Mouse (Mus musculus) embryo, embryonic 10.5 days (tissue): ENCODE results near the gene Rpl36-ps4.

ENCODE experiments used
- DNase-seq: peaks from one replicate; pipeline ENCODE4 v3.0.0-alpha.2; 2015; ENCODE audit warnings: low spot score

The Rpl36-ps4 gene

DNA sequence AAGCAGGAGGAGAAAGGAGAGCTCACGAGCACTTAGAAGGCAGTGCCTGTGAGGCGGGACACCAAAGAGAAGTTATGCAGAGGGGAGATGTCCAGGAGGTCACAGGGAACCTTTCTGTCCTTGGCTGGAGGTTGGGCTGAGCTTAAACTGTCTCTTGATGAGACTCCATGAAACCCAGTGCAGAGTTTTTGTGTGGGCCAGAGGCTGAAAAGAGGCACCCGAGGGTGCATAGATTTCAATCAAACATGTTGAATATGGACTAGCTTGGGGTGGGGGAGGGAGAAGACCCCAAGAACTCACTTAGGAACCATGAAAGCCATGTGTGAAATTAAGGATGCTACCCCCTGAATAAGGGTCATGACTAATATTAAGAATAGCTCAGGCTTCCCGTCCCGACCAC lies at the start of gene Rpl36-ps4:
Gene Rpl36-ps4, plus strand, starts transcription at position 301 of the 400 bp plus-strand sequence.
- DNase-seq: no peak

GRCm38 (mm10) chr17:87871461-87872126 lies 49.2 kb upstream of the Rpl36-ps4 start:
- no peak for DNase-seq

- no peak for DNase-seq
These were observed 48.5 kb upstream of the Rpl36-ps4 start for GRCm38 (mm10) chr17:87872286-87872685.

- no peak for DNase-seq
These were observed 47.3 kb upstream of the Rpl36-ps4 start for GRCm38 (mm10) chr17:87873456-87873855.

GRCm38 (mm10) chr17:87873943-87874342 lies 46.8 kb upstream of the Rpl36-ps4 start:
- DNase-seq: no peak

DNA sequence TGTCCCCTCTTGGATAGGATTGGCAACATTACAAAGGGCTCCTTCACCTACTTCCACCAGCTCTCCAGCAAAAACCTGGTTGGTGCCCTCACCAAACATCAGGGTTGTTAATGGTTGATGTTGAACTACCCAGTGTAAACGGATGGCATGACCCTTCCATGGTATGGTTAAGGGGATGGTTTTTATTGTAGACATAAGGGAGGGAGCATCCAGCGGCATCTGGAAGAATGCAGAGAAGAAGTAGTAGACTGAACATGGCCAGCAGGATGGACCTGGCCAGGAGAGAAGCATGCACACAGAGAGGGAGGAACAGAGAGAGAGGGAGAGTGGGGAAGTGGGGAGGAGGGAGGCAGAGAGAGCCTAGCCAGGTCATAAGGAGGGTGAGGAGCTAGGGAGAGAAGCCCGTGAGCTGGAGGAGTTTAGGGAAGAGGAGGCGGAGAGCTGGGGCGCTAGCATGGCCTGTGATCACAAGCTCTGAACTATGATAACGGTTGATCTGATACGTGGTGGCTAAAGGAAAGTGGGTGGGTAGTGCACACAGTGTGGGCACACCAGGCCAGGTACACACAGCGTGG lies 45.3 kb upstream of the Rpl36-ps4 start:
- no peak for DNase-seq

DNA sequence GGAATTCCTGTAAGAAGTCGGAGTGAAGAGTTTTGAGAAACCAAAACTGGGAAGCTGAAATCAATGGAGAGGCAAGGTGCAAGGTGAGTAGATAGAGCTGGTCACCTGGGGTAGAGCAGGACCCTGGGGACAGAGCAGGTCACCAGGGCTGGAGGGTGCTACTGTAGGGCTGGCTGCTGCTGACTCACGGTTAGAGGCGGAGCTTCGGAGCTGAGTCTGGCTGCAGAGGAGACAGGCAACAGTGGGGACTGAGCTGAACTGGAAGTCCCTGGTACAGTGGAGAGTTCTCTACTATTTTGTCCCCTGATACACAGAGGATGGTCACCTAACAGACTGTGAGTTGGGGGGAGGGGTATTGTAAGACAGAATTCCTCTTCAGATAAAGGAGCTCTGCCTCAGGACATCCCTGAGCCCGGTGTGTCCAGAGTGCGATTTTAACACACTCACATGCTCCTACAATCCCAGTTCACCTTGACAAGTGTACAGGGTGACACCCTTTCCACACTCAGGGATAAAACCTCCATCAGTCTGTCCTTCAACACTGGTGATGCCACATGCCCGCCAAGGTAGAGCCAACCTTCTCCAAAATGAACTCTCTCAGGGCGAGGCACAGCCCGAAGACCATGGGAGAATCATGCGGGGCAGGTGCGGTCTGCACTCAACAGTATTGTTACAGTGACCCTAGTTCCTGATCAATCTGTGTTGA lies 44.3 kb upstream of the Rpl36-ps4 start:
- no peak for DNase-seq

GRCm38 (mm10) chr17:87877207-87878073 lies 43.3 kb upstream of the Rpl36-ps4 start:
- DNase-seq: peak; percentile 81

- peak; percentile 55 for DNase-seq
These were observed 42.0 kb upstream of the Rpl36-ps4 start for GRCm38 (mm10) chr17:87878556-87879483.

- no peak for DNase-seq
These were observed 41.1 kb upstream of the Rpl36-ps4 start for GRCm38 (mm10) chr17:87879484-87880225.

- peak; percentile 66 for DNase-seq
These were observed 38.2 kb upstream of the Rpl36-ps4 start for GRCm38 (mm10) chr17:87882594-87882993.

DNA sequence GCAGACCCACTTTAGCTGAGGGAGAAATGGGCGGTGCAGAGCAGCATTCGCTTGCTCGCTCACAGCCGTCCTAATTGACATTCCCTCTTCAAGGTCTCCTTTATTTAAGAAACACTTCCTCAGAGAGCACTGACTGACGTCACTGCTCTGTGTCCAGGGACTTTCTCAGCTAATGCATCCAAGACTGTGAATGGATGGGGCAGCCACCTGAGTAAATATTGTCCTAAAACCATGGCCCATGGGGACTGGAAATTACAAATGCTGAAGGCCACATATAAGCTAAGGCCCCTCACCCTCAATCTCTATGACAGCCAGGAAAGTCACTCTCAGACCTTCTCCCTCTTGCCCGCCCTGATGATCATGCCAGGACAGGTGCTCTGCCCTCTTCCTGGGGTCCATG lies 23.6 kb upstream of the Rpl36-ps4 start:
- no peak for DNase-seq

DNA sequence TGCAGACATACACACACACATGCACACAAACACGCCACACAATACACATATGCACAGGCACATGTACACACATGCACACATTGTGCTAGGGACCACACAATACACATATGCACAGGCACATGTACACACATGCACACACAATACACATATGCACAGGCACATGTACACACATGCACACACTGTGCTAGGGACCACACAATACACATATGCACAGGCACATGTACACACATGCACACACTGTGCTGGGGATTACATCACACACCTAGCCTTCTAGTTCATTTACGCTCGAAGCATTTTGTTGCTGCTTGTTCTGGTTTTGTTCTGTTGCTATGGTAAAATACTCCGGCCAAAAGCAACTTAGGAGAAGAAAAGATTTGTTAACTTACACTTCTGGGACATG lies 20.1 kb upstream of the Rpl36-ps4 start:
- no peak for DNase-seq

GRCm38 (mm10) chr17:87901163-87901562 lies 19.6 kb upstream of the Rpl36-ps4 start:
- DNase-seq: no peak

- DNase-seq: peak; percentile 23
These were observed 17.6 kb upstream of the Rpl36-ps4 start for GRCm38 (mm10) chr17:87903213-87903612.

DNA sequence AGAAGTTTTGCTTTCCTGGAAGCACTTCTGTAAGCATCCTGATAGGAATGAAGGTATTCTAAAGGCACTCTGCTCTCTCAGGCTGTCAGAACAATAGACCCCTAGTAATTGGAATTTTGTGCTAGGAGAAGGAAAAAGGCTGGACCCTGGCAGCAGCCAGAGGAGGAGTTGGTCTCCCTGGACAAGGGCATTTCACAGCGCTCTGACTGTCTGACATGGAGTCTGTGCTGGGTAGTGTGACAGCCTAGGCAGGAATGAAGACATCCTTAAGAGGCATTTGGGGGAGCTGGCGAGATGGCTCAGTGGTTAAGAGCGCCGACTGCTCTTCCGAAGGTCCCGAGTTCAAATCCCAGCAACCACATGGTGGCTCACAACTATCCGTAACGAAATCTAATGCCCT lies 17.1 kb upstream of the Rpl36-ps4 start:
- DNase-seq: no peak

DNA sequence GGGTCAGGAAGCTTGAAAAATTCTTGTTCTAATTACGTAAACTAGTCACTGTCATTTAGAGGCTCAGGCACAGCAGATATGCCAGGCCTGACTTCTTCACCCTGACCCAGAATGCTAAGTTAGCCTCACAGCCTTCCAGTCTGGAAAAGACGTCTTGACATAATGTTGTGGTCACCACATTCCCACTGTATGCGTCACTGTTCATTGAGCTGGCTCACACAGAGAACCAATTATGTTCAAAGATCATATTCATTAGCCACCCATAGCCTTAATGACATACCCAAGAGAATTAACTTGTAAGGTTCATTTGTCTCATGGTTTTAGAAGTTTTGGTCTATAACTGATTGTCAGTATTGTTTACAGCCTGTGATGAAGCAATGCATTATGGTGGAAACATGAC lies 5.4 kb upstream of the Rpl36-ps4 start:
- no peak for DNase-seq

DNA sequence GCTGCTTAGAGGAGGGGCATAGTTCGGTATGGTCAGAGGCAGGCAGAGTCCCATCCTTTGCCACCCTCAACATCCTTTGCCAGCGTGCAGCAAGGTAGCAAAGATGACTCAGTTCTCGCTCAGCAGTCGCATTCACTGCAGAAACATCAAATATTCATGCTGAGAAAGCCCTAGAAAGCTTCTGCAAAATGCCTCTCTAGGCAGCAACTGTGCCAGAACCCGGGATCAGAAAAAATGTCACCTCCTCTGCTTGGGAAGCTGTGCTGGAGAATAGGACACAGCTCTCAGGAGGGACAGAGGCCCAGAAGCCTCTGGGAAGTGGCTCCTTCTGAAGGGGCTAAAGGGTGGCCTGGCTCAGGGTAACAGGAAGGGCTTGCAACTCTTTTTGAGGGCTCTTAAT lies 2.7 kb upstream of the Rpl36-ps4 start:
- DNase-seq: no peak

DNA sequence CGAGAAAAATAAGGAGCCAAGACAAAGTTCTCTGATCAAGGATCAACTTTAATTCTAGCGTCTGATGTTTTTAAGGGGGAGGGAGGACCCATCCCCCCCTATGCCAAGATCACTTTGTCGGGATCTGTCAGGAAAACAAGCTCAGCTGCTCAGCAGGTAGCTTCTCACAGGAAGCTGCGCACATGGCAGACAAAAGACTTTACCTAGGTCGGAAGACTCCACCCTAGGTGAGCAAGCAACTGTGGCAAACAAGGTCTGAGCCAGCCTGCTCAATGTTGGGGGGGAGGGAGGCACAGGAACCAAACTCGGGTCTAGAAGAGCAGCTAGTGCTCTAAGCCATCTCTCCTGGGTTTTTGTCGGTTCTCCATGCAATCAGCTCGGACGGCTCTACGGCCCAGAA lies 13.5 kb downstream of the Rpl36-ps4 start:
- DNase-seq: no peak

DNA sequence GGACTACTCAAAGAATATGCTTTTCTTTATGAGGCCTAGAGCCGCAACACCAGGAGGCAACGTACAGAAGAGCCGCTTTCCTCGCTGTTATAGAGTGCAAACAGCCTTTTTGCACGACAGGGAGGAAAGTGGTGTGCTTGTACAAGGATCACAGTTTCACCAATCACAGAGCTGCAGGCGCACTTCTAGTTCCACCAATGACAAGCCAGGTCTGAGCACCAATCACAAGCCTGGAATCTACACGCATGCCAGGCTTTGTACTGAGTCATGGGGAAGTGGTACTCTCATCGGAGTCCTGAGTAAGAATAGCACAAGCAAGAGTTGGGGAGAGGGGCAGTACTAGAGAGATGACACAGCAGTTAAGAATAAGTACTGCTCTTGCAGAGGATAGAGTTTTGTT lies 14.0 kb downstream of the Rpl36-ps4 start:
- no peak for DNase-seq

DNA sequence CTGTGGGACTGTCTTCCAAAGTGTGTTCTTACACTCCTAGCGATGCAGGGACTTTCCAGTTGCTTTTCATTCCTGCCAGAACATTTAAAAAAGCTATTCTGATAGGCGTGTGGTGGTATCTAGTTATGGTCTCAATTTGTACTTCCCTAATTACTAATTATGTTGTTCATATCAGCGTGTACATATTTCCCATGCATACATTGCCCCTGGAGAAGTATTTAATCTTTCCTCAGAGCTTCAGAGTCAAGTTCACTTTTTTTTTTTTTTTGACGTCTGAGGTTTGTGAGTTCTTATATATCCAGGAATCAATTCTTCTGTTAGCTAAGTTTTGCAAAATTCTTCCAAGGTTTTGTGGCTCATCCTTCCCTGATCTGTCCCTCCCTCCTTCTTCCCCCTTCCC lies 15.4 kb downstream of the Rpl36-ps4 start:
- DNase-seq: no peak
